In the genomic region with DNA sequence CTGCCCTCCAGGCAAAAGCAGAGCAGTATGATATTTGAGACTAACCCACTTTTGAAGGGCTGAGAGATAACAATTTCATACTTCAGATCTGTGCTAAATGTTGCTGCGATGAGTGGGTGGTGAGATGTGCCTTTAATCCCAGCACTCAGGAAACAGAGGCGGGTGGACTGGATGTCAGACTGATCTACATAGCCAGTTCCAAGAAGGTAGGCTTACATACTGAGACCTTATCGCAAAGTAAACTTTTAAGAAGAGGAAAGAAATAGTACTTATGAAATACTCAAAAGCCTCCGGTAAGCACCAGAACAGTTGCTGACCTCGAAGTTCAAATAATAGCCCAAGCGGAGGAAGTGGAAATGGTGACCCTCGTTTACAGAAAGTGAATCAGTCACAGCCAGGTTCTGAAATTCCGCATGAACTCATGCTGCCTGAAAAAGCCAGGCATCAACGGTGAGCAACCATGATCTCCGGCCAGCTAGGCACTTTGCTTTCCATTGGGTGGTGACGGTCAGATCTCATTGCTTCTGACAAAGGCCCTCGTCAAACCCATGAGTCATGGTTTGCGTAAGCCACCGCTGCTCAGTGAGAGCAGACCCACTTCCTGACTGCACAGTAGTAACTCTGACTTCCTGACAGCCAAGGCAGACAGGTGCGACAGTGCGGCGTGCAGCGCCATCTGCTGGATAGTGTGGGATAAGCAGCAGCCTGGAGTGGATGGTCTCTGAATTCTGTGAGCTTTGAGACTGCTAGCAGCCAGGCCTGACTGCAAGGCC, we compare ENCODE assay signal across 8 mouse cellular contexts. TPM values are rescaled to one million over a fixed set of nuclear protein-coding genes. Genes with fewer than 3 reads are reported as not detected.
DNase-seq lines count a peak whose midpoint lies in the region; ATAC-seq and TF ChIP-seq lines count a peak whose summit lies in the region.

No protein-coding gene starts in this region.

- TF ChIP-seq CTCF in liver, embryonic 14.5 days (IDR thresholded peaks at IDR 0.05; ENCODE audit: low read depth) = peak; percentile 100
- TF ChIP-seq CTCF in stomach, postnatal 0 days (IDR thresholded peaks at IDR 0.05; ENCODE audit: low read depth) = peak; percentile 100

- 11% methylated on average over 18 of the region's 18 CpGs for WGBS in heart, embryonic 15.5 days
- 14% methylated on average over 18 of the region's 18 CpGs for WGBS in liver, embryonic 14.5 days (ENCODE audit: insufficient replicate concordance)
- WGBS in neural tube, embryonic 11.5 days = 38% methylated on average over 18 of the region's 18 CpGs
- 13% methylated on average over 18 of the region's 18 CpGs for WGBS in stomach, postnatal 0 days

- TF ChIP-seq EP300 in liver, embryonic 14.5 days (IDR thresholded peaks at IDR 0.05; ENCODE audit: low read depth) = peak; percentile 41; the same call in 1 of the 2 replicates
- TF ChIP-seq EP300 in stomach, postnatal 0 days (optimal IDR thresholded peaks at IDR 0.05) = no peak

- peak overlapping the region; percentile 36 for H3K9ac ChIP-seq in heart, embryonic 15.5 days
- H3K9ac ChIP-seq in liver, embryonic 14.5 days (replicated peaks) = peak overlapping the region; percentile 51
- H3K9ac ChIP-seq in neural tube, embryonic 11.5 days (ENCODE audit: low read length) = no peak overlapping the region
- H3K9ac ChIP-seq in stomach, postnatal 0 days (ENCODE audit: low read length) = no peak overlapping the region

- H3K4me2 ChIP-seq in heart, embryonic 15.5 days = peak overlapping the region; percentile 66
- H3K4me2 ChIP-seq in liver, embryonic 14.5 days (ENCODE audit: low read depth) = peak overlapping the region; percentile 69
- 0 out of 2 replicates have a peak overlapping the region, but pooled peaks have one; percentile 19 for H3K4me2 ChIP-seq in neural tube, embryonic 11.5 days (ENCODE audit: low read depth)
- peak overlapping the region; percentile 49 for H3K4me2 ChIP-seq in stomach, postnatal 0 days (replicated peaks; ENCODE audit: low read depth)

- H3K27ac ChIP-seq in brown adipose tissue, adult 24 weeks (replicated peaks; ENCODE audit: low read depth, low read length) = peak overlapping the region; percentile 71
- peak overlapping the region; percentile 23; the same call in 1 of the 2 replicates for H3K27ac ChIP-seq in heart, embryonic 15.5 days
- peak overlapping the region; percentile 59 for H3K27ac ChIP-seq in liver, embryonic 14.5 days
- no peak overlapping the region for H3K27ac ChIP-seq in neural tube, embryonic 11.5 days (ENCODE audit: low read depth, low read length)
- peak overlapping the region; percentile 50 for H3K27ac ChIP-seq in stomach, postnatal 0 days (replicated peaks)

- peaks cover 5% of the 10 kb centered on the region for H3K4me1 ChIP-seq in brown adipose tissue, adult 24 weeks (ENCODE audit: control insufficient read depth, insufficient read depth, insufficient read length, low read length)
- H3K4me1 ChIP-seq in heart, embryonic 15.5 days (replicated peaks) = peaks cover 6% of the 10 kb centered on the region; the same call in 1 of the 2 replicates
- H3K4me1 ChIP-seq in liver, embryonic 14.5 days (replicated peaks; ENCODE audit: control insufficient read depth in 2 of 2, insufficient read depth in 2 of 2, low read length in 1 of 2) = peaks cover 12 to 14% of the 10 kb centered on the region in 2 experiments
- H3K4me1 ChIP-seq in neural tube, embryonic 11.5 days (ENCODE audit: control insufficient read depth, insufficient read depth, low read length) = no peaks in the 10 kb centered on the region
- no peaks in the 10 kb centered on the region; the same call in 1 of the 2 replicates for H3K4me1 ChIP-seq in stomach, postnatal 0 days (replicated peaks; ENCODE audit: control insufficient read depth, insufficient read depth)

- no peaks in the 10 kb centered on the region for H3K27me3 ChIP-seq in heart, embryonic 15.5 days
- H3K27me3 ChIP-seq in liver, embryonic 14.5 days (ENCODE audit: control insufficient read depth, insufficient read depth, low read length) = no peaks in the 10 kb centered on the region
- H3K27me3 ChIP-seq in neural tube, embryonic 11.5 days (ENCODE audit: control insufficient read depth, insufficient read depth, low read length) = no peaks in the 10 kb centered on the region
- H3K27me3 ChIP-seq in stomach, postnatal 0 days (ENCODE audit: control insufficient read depth, insufficient read depth, low read length) = no peaks in the 10 kb centered on the region

- H3K4me3 ChIP-seq in brown adipose tissue, adult 24 weeks (ENCODE audit: insufficient read depth, low read depth, low read length) = peak overlapping the region; percentile 28
- H3K4me3 ChIP-seq in heart, embryonic 15.5 days = peak overlapping the region; percentile 44
- peak overlapping the region; percentile 36 to 43 for H3K4me3 ChIP-seq in liver, embryonic 14.5 days (ENCODE audit: insufficient read depth in 1 of 2, low read depth in 2 of 2, low read length in 2 of 2)
- no peak overlapping the region for H3K4me3 ChIP-seq in neural tube, embryonic 11.5 days (ENCODE audit: low read depth, low read length)
- peak overlapping the region; percentile 25 for H3K4me3 ChIP-seq in stomach, postnatal 0 days (ENCODE audit: low read depth, low read length)

- peak; percentile 96 for ATAC-seq in heart, embryonic 15.5 days (replicated peaks; ENCODE audit: insufficient number of reproducible peaks, insufficient read depth, low FRiP score, low read depth)
- peak; percentile 96 for ATAC-seq in liver, embryonic 14.5 days (ENCODE audit: insufficient read depth)
- peak; percentile 93 for ATAC-seq in neural tube, embryonic 11.5 days (ENCODE audit: insufficient read depth, low FRiP score, low TSS enrichment)
- peak; percentile 99 for ATAC-seq in stomach, postnatal 0 days (ENCODE audit: low FRiP score, low TSS enrichment)

- peak; percentile 95 for DNase-seq in CD4-positive, CD25-positive, alpha-beta regulatory T cell, adult 2 months (ENCODE audit: low read depth, low spot score)
- peak; percentile 95 for DNase-seq in fibroblast of lung, adult 2 months (ENCODE audit: low read depth)
- DNase-seq in kidney, postnatal 25 days = peak; percentile 90 to 92
- DNase-seq in liver, embryonic 14.5 days (ENCODE audit: low read depth in 3 of 3, low spot score in 3 of 3) = peak; percentile 85 to 89 (median 88)
- peak; percentile 87 for DNase-seq in neural tube, embryonic 11.5 days (ENCODE audit: low spot score)
- DNase-seq in stomach, postnatal 0 days (ENCODE audit: low spot score) = peak; percentile 96

- H3K36me3 ChIP-seq in heart, embryonic 15.5 days = no peaks in the 10 kb centered on the region
- H3K36me3 ChIP-seq in liver, embryonic 14.5 days (replicated peaks; ENCODE audit: control insufficient read depth, insufficient read depth, low read depth) = no peaks in the 10 kb centered on the region
- no peaks in the 10 kb centered on the region for H3K36me3 ChIP-seq in neural tube, embryonic 11.5 days (ENCODE audit: control insufficient read depth, insufficient read depth, low read length)
- no peaks in the 10 kb centered on the region for H3K36me3 ChIP-seq in stomach, postnatal 0 days (ENCODE audit: control insufficient read depth, insufficient read depth, low read length)

- no peaks in the 10 kb centered on the region for H3K9me3 ChIP-seq in heart, embryonic 15.5 days (replicated peaks)
- no peaks in the 10 kb centered on the region for H3K9me3 ChIP-seq in liver, embryonic 14.5 days (ENCODE audit: control insufficient read depth, low read length)
- H3K9me3 ChIP-seq in neural tube, embryonic 11.5 days (ENCODE audit: control insufficient read depth, low read length) = no peaks in the 10 kb centered on the region
- H3K9me3 ChIP-seq in stomach, postnatal 0 days (ENCODE audit: control insufficient read depth, low read length) = no peaks in the 10 kb centered on the region

RNA-seq across cellular contexts. Expression of gene Glrx, which starts 42.1 kb away (rescaled TPM):
- polyA plus RNA-seq in brown adipose tissue, adult 24 weeks (2012; ENCODE audit: insufficient read depth, insufficient read length, missing spikeins) = 39.4 and 47.7 TPM in 2 replicates
- polyA plus RNA-seq in heart, embryonic 15.5 days (2015; fragmentation: Nextera tagmentation; extraction: Ambion mirVana) = 102 and 131 TPM in 2 replicates
- 19.8 and 21.6 TPM in 2 replicates for polyA plus RNA-seq in liver, embryonic 14.5 days (2012; rRNA removed)
- polyA plus RNA-seq in liver, embryonic 14.5 days (2014; fragmentation: Nextera tagmentation; extraction: Ambion mirVana) = 39.2 and 40.4 TPM in 2 replicates
- polyA plus RNA-seq in neural tube, embryonic 11.5 days (2014; fragmentation: Nextera tagmentation; extraction: Ambion mirVana) = 39.5 and 39.6 TPM in 2 replicates
- polyA plus RNA-seq in stomach, postnatal 0 days (2015; fragmentation: Nextera tagmentation; extraction: Ambion mirVana) = 416 and 426 TPM in 2 replicates

Comparison
In these comparisons a context has a peak if more than half of its experiments do, and no peak if none do; other contexts are left out.
1. H3K4me2 ChIP-seq: peak in every context shown above with its lines; median percentile 69 in liver, embryonic 14.5 days; 66 in heart, embryonic 15.5 days; 49 in stomach, postnatal 0 days; 19 in neural tube, embryonic 11.5 days.
2. H3K9ac ChIP-seq: peak in heart, embryonic 15.5 days (single experiment) and liver, embryonic 14.5 days (single experiment); none in neural tube, embryonic 11.5 days (single experiment) and stomach, postnatal 0 days (single experiment).
3. Peak in every context shown above with its lines, with median percentiles within 50 percentile points of each other: DNase-seq and ATAC-seq.